Mouse (Mus musculus) CH12.LX (cell line): ENCODE results near the gene Gstp1. TPM values are rescaled to one million over a fixed set of nuclear protein-coding genes. Genes with fewer than 3 reads are reported as not detected.

Source experiments
- DNase-seq: peaks from one replicate; pipeline ENCODE4 v3.0.0-alpha.2; 2013; ENCODE audit errors: extremely low read depth
- H3K27ac ChIP-seq: 2 replicates; pipeline ENCODE4 v1.5.1; 2012; ENCODE audit warnings: low read depth, mild to moderate bottlenecking, control low read depth, moderate library complexity; ENCODE audit not compliant: insufficient read depth
- H3K27me3 ChIP-seq: replicated peaks from 2 replicates; pipeline ENCODE3; 2012; ENCODE audit warnings: inconsistent platforms
- H3K36me3 ChIP-seq, 2 experiments: replicated peaks in 1 of 2; 2 replicates each; pipeline versions ENCODE3 to v1.6.1; 2012; ENCODE audit warnings: inconsistent platforms in 1 of 2, low read length in 1 of 2, mild to moderate bottlenecking in 1 of 2, mixed read lengths in 1 of 2, moderate library complexity in 1 of 2; ENCODE audit not compliant: control insufficient read depth in 1 of 2, insufficient read depth in 1 of 2
- H3K4me1 ChIP-seq, 2 experiments: 2 replicates each; pipeline ENCODE4 v1.6.1; 2012; ENCODE audit warnings: inconsistent platforms in 1 of 2, moderate library complexity in 1 of 2; ENCODE audit not compliant: insufficient read depth in 2 of 2, control insufficient read depth in 1 of 2
- H3K4me2 ChIP-seq: 2 replicates; pipeline ENCODE4 v1.6.1; 2012; ENCODE audit warnings: low read depth, mild to moderate bottlenecking, control low read depth; ENCODE audit not compliant: poor library complexity, insufficient read depth, severe bottlenecking
- H3K4me3 ChIP-seq, 3 experiments: fragments of 150-350 bp in 1 of 3; sonication (generic) in 1 of 3; replicated peaks in 1 of 3; 2 replicates each; pipeline versions ENCODE3 to v1.5.1; 2011 to 2012; ENCODE audit warnings: low read depth in 2 of 3, low read length in 2 of 3, mild to moderate bottlenecking in 2 of 3, moderate library complexity in 2 of 3, control low read depth in 1 of 3, improper control_type of control experiment in 1 of 3, inconsistent platforms in 1 of 3, mixed read lengths in 1 of 3; ENCODE audit not compliant: poor library complexity in 1 of 3
- H3K79me2 ChIP-seq: replicated peaks from 2 replicates; pipeline ENCODE4 v1.6.1; 2012; ENCODE audit warnings: mild to moderate bottlenecking, moderate library complexity; ENCODE audit not compliant: control insufficient read depth, poor library complexity, insufficient read depth, severe bottlenecking; ENCODE audit errors: extremely low read depth
- H3K9ac ChIP-seq: 2 replicates; pipeline ENCODE4 v1.6.1; 2012; ENCODE audit warnings: low read depth, mild to moderate bottlenecking, control low read depth, moderate library complexity; ENCODE audit not compliant: insufficient read depth
- H3K9me3 ChIP-seq: replicated peaks from 2 replicates; pipeline ENCODE3; 2012; ENCODE audit warnings: low read length, inconsistent platforms, mixed read lengths
- BHLHE40 ChIP-seq: IDR thresholded peaks from 2 replicates; pipeline ENCODE4 v1.6.1; 2011; ENCODE audit warnings: mild to moderate bottlenecking, low read depth, low read length, improper control_type of control experiment
- CHD1 ChIP-seq: IDR thresholded peaks from 2 replicates; pipeline ENCODE4 v1.6.1; 2012; ENCODE audit warnings: low read depth, low read length, improper control_type of control experiment, inconsistent platforms
- CTCF ChIP-seq, 2 experiments: IDR thresholded peaks in 1 of 2; conservative IDR thresholded peaks in 1 of 2; 2 replicates each; pipeline ENCODE4 v1.5.1; 2011 to 2012; ENCODE audit warnings: low read depth in 2 of 2, low read length in 2 of 2, improper control_type of control experiment in 1 of 2, inconsistent platforms in 1 of 2, mild to moderate bottlenecking in 1 of 2, moderate library complexity in 1 of 2
- EP300 ChIP-seq: IDR thresholded peaks from 2 replicates; pipeline ENCODE4 v1.6.1; 2011; ENCODE audit warnings: low read length, improper control_type of control experiment
- ETS1 ChIP-seq: conservative IDR thresholded peaks from 2 replicates; pipeline ENCODE4 v1.6.1; 2012; ENCODE audit warnings: low read depth, mild to moderate bottlenecking, inconsistent platforms, low read length, improper control_type of control experiment, moderate library complexity
- GABPA ChIP-seq: IDR thresholded peaks from 2 replicates; pipeline ENCODE4 v1.6.1; 2012; ENCODE audit warnings: low read depth, low read length, improper control_type of control experiment, inconsistent platforms; ENCODE audit not compliant: insufficient replicate concordance
- HCFC1 ChIP-seq: IDR thresholded peaks from 2 replicates; pipeline ENCODE4 v1.6.1; 2012; ENCODE audit warnings: low read depth, mild to moderate bottlenecking, inconsistent platforms, low read length, improper control_type of control experiment
- IRF4 ChIP-seq: IDR thresholded peaks from 2 replicates; pipeline ENCODE4 v1.6.1; 2014; ENCODE audit warnings: low read depth, mild to moderate bottlenecking, inconsistent platforms, low read length, improper control_type of control experiment
- JUND ChIP-seq: conservative IDR thresholded peaks from 2 replicates; pipeline ENCODE4 v1.6.1; 2011; ENCODE audit warnings: low read depth, low read length, improper control_type of control experiment
- KAT2A ChIP-seq: IDR thresholded peaks from 2 replicates; pipeline ENCODE4 v1.6.1; 2012; ENCODE audit warnings: low read length, improper control_type of control experiment, inconsistent platforms; ENCODE audit not compliant: insufficient replicate concordance
- MAFK ChIP-seq: IDR thresholded peaks from 2 replicates; pipeline ENCODE4 v1.6.1; 2011; ENCODE audit warnings: low read length, improper control_type of control experiment; ENCODE audit not compliant: insufficient replicate concordance
- MEF2A ChIP-seq: IDR thresholded peaks from 2 replicates; pipeline ENCODE4 v1.6.1; 2014; ENCODE audit warnings: low read depth, mild to moderate bottlenecking, inconsistent platforms, low read length, improper control_type of control experiment, borderline replicate concordance
- NELFE ChIP-seq: IDR thresholded peaks from 2 replicates; pipeline ENCODE4 v1.6.1; 2011; ENCODE audit warnings: low read depth, low read length, improper control_type of control experiment
- NRF1 ChIP-seq: IDR thresholded peaks from 2 replicates; pipeline ENCODE4 v1.6.1; 2014; ENCODE audit warnings: low read depth, mild to moderate bottlenecking, inconsistent platforms, low read length, improper control_type of control experiment, moderate library complexity
- POLR2A ChIP-seq: IDR thresholded peaks from 2 replicates; pipeline ENCODE4 v1.6.1; 2011; ENCODE audit warnings: low read depth, mild to moderate bottlenecking, improper control_type of control experiment, low read length
- RAD21 ChIP-seq: IDR thresholded peaks from 2 replicates; pipeline ENCODE4 v1.6.1; 2011; ENCODE audit warnings: low read depth, mild to moderate bottlenecking, low read length, improper control_type of control experiment, moderate library complexity
- SMC3 ChIP-seq: IDR thresholded peaks from 2 replicates; pipeline ENCODE4 v1.6.1; 2011; ENCODE audit warnings: low read depth, low read length, improper control_type of control experiment
- TCF12 ChIP-seq: IDR thresholded peaks from 2 replicates; pipeline ENCODE4 v1.6.1; 2014; ENCODE audit warnings: low read depth, mild to moderate bottlenecking, inconsistent platforms, low read length, improper control_type of control experiment
- UBTF ChIP-seq: IDR thresholded peaks from 2 replicates; pipeline ENCODE4 v1.6.1; 2012; ENCODE audit warnings: low read depth, mild to moderate bottlenecking, inconsistent platforms, low read length, improper control_type of control experiment, moderate library complexity
- USF2 ChIP-seq: conservative IDR thresholded peaks from 2 replicates; pipeline ENCODE4 v1.6.1; 2011; ENCODE audit warnings: low read depth, low read length, improper control_type of control experiment
- ZC3H11A ChIP-seq: IDR thresholded peaks from 2 replicates; pipeline ENCODE4 v1.6.1; 2012; ENCODE audit warnings: low read depth, mild to moderate bottlenecking, inconsistent platforms, low read length, improper control_type of control experiment
- ZNF384 ChIP-seq: IDR thresholded peaks from 2 replicates; pipeline ENCODE4 v1.6.1; 2012; ENCODE audit warnings: low read depth, low read length, improper control_type of control experiment, inconsistent platforms
- dilution Hi-C: fragments of 300-500 bp; cut with MboI; formaldehyde crosslinking; loops from 2 replicates; pipeline ENCODE4 v1.14.3; 2020; ENCODE audit warnings: low sequenced_read_pairs; ENCODE audit not compliant: extremely low pct_unique_long_range_greater_than_20kb, extremely low pct_ligation_motif_present
- in situ Hi-C: fragments of 300-500 bp; cut with MboI; formaldehyde crosslinking; loops from 3 replicates; pipeline ENCODE4 v1.14.3; 2019; ENCODE audit warnings: low sequenced_read_pairs, low pct_ligation_motif_present, low pct_unique_long_range_greater_than_20kb, mixed read lengths
- polyA plus RNA-seq: library from polyadenylated mRNA; unstranded; fragments of >175 nt; gene quantifications from 2 replicates; pipeline ENCODE4 v1.2.1, GENCODE M21; 2012; ENCODE audit warnings: low read depth; ENCODE audit not compliant: insufficient read length
- total RNA-seq, 2 experiments: library from RNA; depleted of rRNA; stranded (reverse); fragments of 300-350 nt in 1 of 2; fragments of >200 nt in 1 of 2; gene quantifications; 2 replicates each; pipeline ENCODE4 v1.2.3; 2012 to 2014

Gstp1 gene
- total and polyA plus RNA-seq, 3 experiments: 333 to 696 (median 529) TPM

DNA sequence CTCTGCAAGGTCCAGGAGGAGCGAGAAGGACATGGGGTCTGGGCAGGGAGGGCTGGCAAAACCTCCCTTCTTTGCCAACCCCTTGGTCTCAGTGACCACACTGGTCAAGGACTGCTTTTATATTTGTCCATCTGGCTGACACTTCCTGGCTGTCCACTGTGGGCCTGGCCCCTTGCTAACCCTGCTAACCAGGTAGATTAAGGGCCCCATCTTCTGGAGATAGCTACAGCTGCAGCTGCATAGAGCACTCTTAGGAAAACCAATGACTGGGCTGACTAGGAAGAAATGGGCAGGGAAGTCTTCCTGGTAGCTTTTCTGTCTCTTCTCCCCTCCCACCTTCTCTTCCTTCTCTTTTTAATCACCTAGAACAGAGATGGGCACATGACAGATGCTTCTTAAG is 47.2 kb upstream of the Gstp1 start:
- Histone ChIP-seq H3K27me3 (peaks cover 74% of the 10 kb centered on the region), H3K4me3 (no peak overlapping the region), H3K79me2 (no peaks in the 10 kb centered on the region), H3K9me3 (no peaks in the 10 kb centered on the region), H3K4me1 (peaks cover 0 to 8% of the 10 kb centered on the region in 2 experiments; a peak in 2 of 4 replicates), H3K27ac (no peak overlapping the region), H3K36me3 (no peaks in the 10 kb centered on the region), H3K4me2 (no peak overlapping the region), H3K9ac (no peak overlapping the region)
- in situ Hi-C loops: loop anchor here (5.0 kb wide), 2 partner anchors 33 to 68 kb away; no protein-coding TSS in a partner anchor
- dilution Hi-C loops: no loop called here
- peak in 1 of 2 experiments; percentile 57; a peak in 2 of 4 replicates for TF ChIP-seq CTCF (conservative IDR thresholded peaks at IDR 0.05 in 1 of 2, IDR thresholded peaks at IDR 0.05 in 1 of 2; ENCODE audit: low read depth in 2 of 2, low read length in 2 of 2)
- peak; percentile 58 for TF ChIP-seq RAD21
- TF ChIP-seq MAFK: no peak
- TF ChIP-seq SMC3: peak; percentile 56
- DNase-seq: no peak

GRCm38 (mm10) chr19:4083826-4084225 is 46.0 kb upstream of the Gstp1 start:
- Histone ChIP-seq H3K4me2 (no peak overlapping the region), H3K4me1 (peaks cover 0 to 8% of the 10 kb centered on the region in 2 experiments; a peak in 2 of 4 replicates), H3K27ac (no peak overlapping the region), H3K36me3 (no peaks in the 10 kb centered on the region), H3K4me3 (no peak overlapping the region), H3K9me3 (no peaks in the 10 kb centered on the region), H3K9ac (no peak overlapping the region), H3K79me2 (no peaks in the 10 kb centered on the region), H3K27me3 (peaks cover 79% of the 10 kb centered on the region)
- dilution Hi-C loops: no loop called here
- in situ Hi-C loops: no loop called here
- DNase-seq: no peak
- no peak for TF ChIP-seq NRF1
- TF ChIP-seq ZNF384: no peak
- no peak for TF ChIP-seq EP300
- TF ChIP-seq CTCF (conservative IDR thresholded peaks at IDR 0.05 in 1 of 2, IDR thresholded peaks at IDR 0.05 in 1 of 2; ENCODE audit: low read depth in 2 of 2, low read length in 2 of 2): no peak
- no peak for TF ChIP-seq GABPA
- no peak for TF ChIP-seq NELFE
- no peak for TF ChIP-seq BHLHE40
- no peak for TF ChIP-seq IRF4
- TF ChIP-seq TCF12: no peak
- no peak for TF ChIP-seq CHD1
- no peak for TF ChIP-seq KAT2A
- TF ChIP-seq JUND: no peak
- TF ChIP-seq MEF2A: no peak
- no peak for TF ChIP-seq HCFC1
- no peak for TF ChIP-seq POLR2A
- TF ChIP-seq ZC3H11A: no peak
- TF ChIP-seq SMC3: no peak
- TF ChIP-seq USF2: no peak
- TF ChIP-seq ETS1: no peak
- no peak for TF ChIP-seq UBTF
- TF ChIP-seq, all 38 proteins: peak for 0
